Mouse (Mus musculus): ENCODE data around the gene Slc25a33.

The Slc25a33 gene

GRCm38 (mm10) chr4:149697506-149698196, 76.4 kb downstream of the Slc25a33 start:
- no peak for DNase-seq (ENCODE audit: low spot score in 2 of 2)

DNA sequence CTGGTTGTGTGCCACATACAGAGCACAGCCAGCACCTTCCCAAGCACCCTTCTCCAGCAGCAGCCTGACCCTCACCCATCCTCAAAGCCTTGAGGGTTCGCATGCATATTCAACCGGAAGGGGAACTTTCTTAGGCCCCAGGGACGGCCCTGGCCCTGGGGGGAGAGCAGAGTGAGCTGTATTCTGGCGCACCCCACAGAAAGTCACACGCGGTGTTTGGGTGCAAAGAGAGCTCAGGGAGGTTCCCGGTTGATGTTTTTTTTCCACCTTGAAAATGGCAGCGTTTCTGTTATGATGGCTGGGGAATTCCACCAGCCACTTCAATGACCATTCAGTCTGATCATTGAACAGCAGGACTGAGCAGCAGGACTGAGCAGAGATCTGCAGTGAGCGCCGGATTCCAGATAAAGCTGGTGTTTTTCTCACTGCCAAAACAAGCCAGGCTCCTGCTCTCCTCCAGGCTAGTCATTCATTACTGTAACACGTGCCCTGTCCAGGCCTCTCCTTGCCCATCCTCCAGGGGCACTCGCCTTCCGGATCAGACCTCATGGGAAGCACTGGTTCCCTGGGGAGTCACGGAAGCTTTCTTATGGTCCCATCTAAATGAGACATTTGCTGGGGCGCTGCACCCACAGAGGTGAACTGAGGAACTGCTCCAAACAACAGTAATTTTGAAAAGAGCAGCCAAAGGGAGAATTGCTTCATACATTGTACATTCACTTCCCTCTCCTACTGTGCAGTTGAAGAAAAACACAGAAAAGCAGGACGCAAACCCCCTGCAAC, 77.7 kb downstream of the Slc25a33 start:
- DNase-seq (ENCODE audit: low spot score in 2 of 2) = no peak
